Mouse (Mus musculus) lung, embryonic 16.5 days (tissue): Measurements from ENCODE around the gene Cdc34. TPM values are rescaled to one million over a fixed set of nuclear protein-coding genes. Genes with fewer than 3 reads are reported as not detected.

Experiments used
- ATAC-seq: fragments of 200-750 bp; cut with Nextera tagmentation; 2 replicates; pipeline ENCODE4 v1.8.0; 2017; ENCODE audit warnings: low read depth, mild to moderate bottlenecking, moderate library complexity
- H3K27ac ChIP-seq: fragments of 300-500 bp; sonication (generic); 2 replicates; pipeline ENCODE4 v1.5.1; 2014; ENCODE audit warnings: mild to moderate bottlenecking, control low read depth, low read length
- H3K27me3 ChIP-seq: fragments of 300-500 bp; sonication (generic); 2 replicates; pipeline ENCODE4 v1.6.1; 2014; ENCODE audit warnings: low read depth, low read length, mixed read lengths; ENCODE audit not compliant: control insufficient read depth, insufficient read depth
- H3K36me3 ChIP-seq: fragments of 300-500 bp; sonication (generic); 2 replicates; pipeline ENCODE4 v1.6.1; 2014; ENCODE audit warnings: low read length; ENCODE audit not compliant: control insufficient read depth, insufficient read depth
- H3K4me1 ChIP-seq: fragments of 300-500 bp; sonication (generic); replicated peaks from 2 replicates; pipeline ENCODE4 v1.6.1; 2014; ENCODE audit warnings: low read length, mixed read lengths; ENCODE audit not compliant: control insufficient read depth, insufficient read depth
- H3K4me2 ChIP-seq: fragments of 300-500 bp; sonication (generic); 2 replicates; pipeline ENCODE4 v1.6.1; 2014; ENCODE audit warnings: low read depth, low read length, control low read depth
- H3K4me3 ChIP-seq: fragments of 300-500 bp; sonication (generic); 2 replicates; pipeline ENCODE4 v1.5.1; 2014; ENCODE audit warnings: mild to moderate bottlenecking, low read length, control low read depth
- H3K9ac ChIP-seq: fragments of 300-500 bp; sonication (generic); 2 replicates; pipeline ENCODE4 v1.6.1; 2014; ENCODE audit warnings: low read length, control low read depth
- H3K9me3 ChIP-seq: fragments of 300-500 bp; sonication (generic); 2 replicates; pipeline ENCODE4 v1.6.1; 2016; ENCODE audit warnings: low read length; ENCODE audit not compliant: control insufficient read depth
- WGBS: fragments of 180-500 bp; shearing (Covaris S2); extraction: QIAGEN DNeasy Blood & Tissue Kit; methylation state at CpG from one replicate; pipeline ENCODE4 v1.1.7; 2014; 5-methylcytosine and 5-hydroxymethylcytosine counted together
- polyA plus RNA-seq: library from polyadenylated mRNA; unstranded; fragments of >200 nt; fragmentation: Nextera tagmentation; extraction: Ambion mirVana; gene quantifications from 2 replicates; pipeline ENCODE4 v1.2.1, GENCODE M21; 2015

Gene Cdc34
- 64.0 and 68.9 TPM in 2 replicates for polyA plus RNA-seq

- peaks cover 19% of the 10 kb centered on the region for H3K4me1 ChIP-seq
- H3K4me3 ChIP-seq = peak within 1 kb of the TSS; percentile 85
- H3K4me2 ChIP-seq = peak within 1 kb of the TSS; percentile 90
- H3K36me3 ChIP-seq = peaks cover 15% of the 10 kb centered on the region
- H3K27ac ChIP-seq = peak within 1 kb of the TSS; percentile 84
- no peaks in the 10 kb centered on the region for H3K9me3 ChIP-seq
- ATAC-seq = peak; percentile 96
- H3K27me3 ChIP-seq = no peaks in the 10 kb centered on the region
- H3K9ac ChIP-seq = peak within 1 kb of the TSS; percentile 82
- under 1% methylated on average over 61 of the region's 84 CpGs for WGBS
These were observed at the start of gene Cdc34 for GRCm38 (mm10) chr10:79681591-79682245. Gene Cdc34, plus strand, starts transcription at chr10:79682195.

GRCm38 (mm10) chr10:79633006-79633777, 48.8 kb upstream of the Cdc34 start:
- H3K27me3 ChIP-seq = peaks cover 16% of the 10 kb centered on the region
- H3K4me3 ChIP-seq = no peak overlapping the region
- H3K9ac ChIP-seq = no peak overlapping the region
- no peaks in the 10 kb centered on the region for H3K9me3 ChIP-seq
- no peaks in the 10 kb centered on the region for H3K36me3 ChIP-seq
- peaks cover 5% of the 10 kb centered on the region; the same call in 1 of the 2 replicates for H3K4me1 ChIP-seq
- WGBS = 75% methylated on average over 17 of the region's 17 CpGs
- H3K27ac ChIP-seq = no peak overlapping the region
- no peak for ATAC-seq
- H3K4me2 ChIP-seq = no peak overlapping the region

DNA sequence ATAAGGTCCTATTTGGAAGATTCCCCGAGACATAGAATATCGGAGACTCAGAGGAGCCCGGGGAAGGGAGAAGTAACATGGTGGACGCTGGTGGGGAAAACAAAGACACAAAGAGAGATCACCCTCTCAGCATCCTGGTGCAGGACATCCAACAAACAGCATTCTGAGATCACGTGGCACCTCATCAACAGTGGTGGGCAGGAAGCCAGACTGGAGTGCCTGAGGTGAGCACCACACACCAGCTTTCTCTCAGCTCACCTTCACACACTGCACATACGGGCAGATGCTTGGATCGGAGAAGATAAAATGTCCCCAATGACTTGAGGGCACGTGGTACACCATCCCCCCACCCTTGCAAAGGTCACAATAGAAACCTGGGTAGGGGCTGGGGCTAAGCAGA, 45.7 kb upstream of the Cdc34 start:
- H3K9ac ChIP-seq = no peak overlapping the region
- WGBS = 75% methylated on average over 8 of the region's 8 CpGs
- H3K4me1 ChIP-seq = peaks cover 13% of the 10 kb centered on the region
- peaks cover 37% of the 10 kb centered on the region for H3K27me3 ChIP-seq
- no peak overlapping the region for H3K4me2 ChIP-seq
- H3K27ac ChIP-seq = no peak overlapping the region
- H3K36me3 ChIP-seq = no peaks in the 10 kb centered on the region
- ATAC-seq = no peak
- no peak overlapping the region for H3K4me3 ChIP-seq
- no peaks in the 10 kb centered on the region for H3K9me3 ChIP-seq

- ATAC-seq = peak; percentile 84
- Histone ChIP-seq H3K27me3 (peaks cover 37% of the 10 kb centered on the region), H3K9ac (peak within 1 kb of the TSS; percentile 70), H3K4me2 (peak within 1 kb of the TSS; percentile 91), H3K36me3 (no peaks in the 10 kb centered on the region), H3K9me3 (no peaks in the 10 kb centered on the region), H3K4me1 (peaks cover 13% of the 10 kb centered on the region), H3K27ac (no peak within 1 kb of the TSS), H3K4me3 (peak within 1 kb of the TSS; percentile 60)
- under 1% methylated on average over 106 of the region's 116 CpGs for WGBS
These were observed 44.6 kb upstream of the Cdc34 start, which contains the start of gene Shc2 for GRCm38 (mm10) chr10:79637128-79638110. Gene Shc2, minus strand, starts transcription at chr10:79637918.

GRCm38 (mm10) chr10:79638486-79639204, 43.4 kb upstream of the Cdc34 start:
- H3K9ac ChIP-seq = 0 out of 2 replicates have a peak overlapping the region, but pooled peaks have one; percentile 18
- peaks cover 37% of the 10 kb centered on the region for H3K27me3 ChIP-seq
- peak overlapping the region; percentile 16 for H3K4me3 ChIP-seq
- peaks cover 13% of the 10 kb centered on the region for H3K4me1 ChIP-seq
- no peaks in the 10 kb centered on the region for H3K9me3 ChIP-seq
- H3K4me2 ChIP-seq = peak overlapping the region; percentile 33
- 5% methylated on average over 23 of the region's 23 CpGs for WGBS
- peak; percentile 39; the same call in 1 of the 2 replicates for ATAC-seq
- no peak overlapping the region for H3K27ac ChIP-seq
- H3K36me3 ChIP-seq = no peaks in the 10 kb centered on the region

DNA sequence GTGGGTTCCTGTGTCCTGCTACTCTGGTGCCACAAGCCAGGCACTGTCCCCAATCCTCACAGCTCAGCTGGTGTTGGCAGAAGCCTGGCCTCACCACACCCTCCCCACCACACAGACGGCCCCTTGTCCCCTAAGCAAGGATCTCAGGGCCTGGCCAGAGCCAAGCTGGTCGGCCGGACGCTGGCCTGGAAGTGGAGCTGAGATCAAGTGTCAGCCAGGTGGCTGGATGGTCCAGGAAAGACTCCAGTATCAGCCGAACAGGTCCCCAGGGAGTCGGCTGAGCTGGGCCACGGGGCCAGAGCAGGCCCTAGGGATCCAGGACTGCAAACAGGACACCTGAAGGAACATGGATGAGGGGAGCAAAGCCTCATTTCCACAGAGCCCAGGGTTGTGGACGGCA, 36.3 kb upstream of the Cdc34 start, which contains the start of gene Odf3l2:
Gene Odf3l2 (minus strand): TSS at position 28 of the 400 bp plus-strand sequence.
- H3K4me1 ChIP-seq = no peaks in the 10 kb centered on the region
- no peak for ATAC-seq
- WGBS = 64% methylated on average over 8 of the region's 8 CpGs
- H3K9ac ChIP-seq = no peak within 1 kb of the TSS
- no peaks in the 10 kb centered on the region for H3K36me3 ChIP-seq
- H3K4me2 ChIP-seq = no peak within 1 kb of the TSS
- H3K4me3 ChIP-seq = no peak within 1 kb of the TSS
- no peaks in the 10 kb centered on the region for H3K27me3 ChIP-seq
- H3K27ac ChIP-seq = no peak within 1 kb of the TSS
- H3K9me3 ChIP-seq = no peaks in the 10 kb centered on the region

DNA sequence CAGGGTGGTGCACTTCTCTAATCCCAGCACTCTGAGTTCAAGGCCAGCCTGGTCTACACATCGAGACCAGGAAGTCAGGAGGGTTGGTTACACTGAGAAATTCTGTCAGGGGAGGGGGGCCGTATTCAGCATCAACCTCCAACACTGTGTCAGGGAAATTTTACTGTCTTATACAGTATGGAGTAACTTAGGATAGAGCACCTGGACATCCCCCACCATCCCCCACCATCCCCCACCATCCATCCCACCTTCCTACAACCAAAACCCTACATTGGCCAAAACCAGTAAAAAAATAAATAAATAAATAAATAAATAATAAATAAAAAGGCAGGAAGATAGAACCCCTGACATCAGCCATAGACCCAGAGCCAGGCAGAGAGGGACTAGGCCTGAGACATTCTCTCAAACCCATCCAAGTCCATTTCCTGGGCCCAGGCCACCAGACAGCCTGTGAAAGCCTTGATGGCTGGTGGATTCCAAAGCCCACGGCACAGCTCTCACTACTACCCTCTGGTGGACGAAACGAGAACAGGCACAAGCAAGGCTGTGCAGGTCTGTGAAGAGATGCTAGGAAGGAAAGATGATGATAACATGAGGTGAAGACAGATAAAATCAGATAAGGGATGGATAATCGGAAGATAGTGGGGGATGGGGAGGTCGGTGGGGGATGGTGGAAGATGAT, 32.8 kb upstream of the Cdc34 start:
- no peaks in the 10 kb centered on the region; the same call in 1 of the 2 replicates for H3K27me3 ChIP-seq
- ATAC-seq = peak; percentile 66; the same call in 1 of the 2 replicates
- H3K9ac ChIP-seq = no peak overlapping the region
- no peaks in the 10 kb centered on the region for H3K36me3 ChIP-seq
- H3K27ac ChIP-seq = no peak overlapping the region
- 27% methylated on average over 7 of the region's 7 CpGs for WGBS
- no peak overlapping the region for H3K4me2 ChIP-seq
- no peak overlapping the region for H3K4me3 ChIP-seq
- no peaks in the 10 kb centered on the region for H3K9me3 ChIP-seq
- H3K4me1 ChIP-seq = no peaks in the 10 kb centered on the region

DNA sequence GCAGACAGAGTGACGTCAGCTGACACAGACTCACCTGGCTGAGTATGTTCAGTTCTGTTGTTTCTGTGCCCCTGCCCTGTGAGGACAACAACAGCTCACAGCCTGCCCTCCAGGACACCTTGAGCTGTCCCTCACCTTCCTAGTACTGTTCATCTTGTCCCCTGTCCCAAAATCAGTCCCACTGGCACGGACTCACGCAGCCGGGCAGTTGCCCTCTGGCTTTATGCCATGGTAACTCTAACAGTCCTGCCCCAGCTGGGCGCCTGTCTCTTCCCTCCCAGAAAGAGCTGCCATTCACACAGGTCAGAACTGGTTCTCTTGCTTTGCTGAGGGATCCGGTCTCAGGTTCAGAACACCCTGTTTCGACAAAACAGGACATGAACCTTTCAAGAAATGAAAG, 29.2 kb upstream of the Cdc34 start:
- WGBS = 66% methylated on average over 7 of the region's 7 CpGs
- Histone ChIP-seq H3K4me3 (no peak overlapping the region), H3K4me1 (no peaks in the 10 kb centered on the region)

More for the DNA sequence above, 29.2 kb upstream of the Cdc34 start:
- H3K27me3 ChIP-seq = no peaks in the 10 kb centered on the region; the same call in 1 of the 2 replicates
- H3K9me3 ChIP-seq = no peaks in the 10 kb centered on the region
- no peak for ATAC-seq
- H3K9ac ChIP-seq = no peak overlapping the region
- H3K4me2 ChIP-seq = no peak overlapping the region
- no peaks in the 10 kb centered on the region for H3K36me3 ChIP-seq
- no peak overlapping the region for H3K27ac ChIP-seq
